Mouse (Mus musculus): ENCODE measurements at regions not wholly inside any gene's neighbourhood (a gene's known extent, or its start where the extent isn't known, plus 50 kb on each side); places are given as distances from the start of the nearest gene placed in this dataset.

DNA sequence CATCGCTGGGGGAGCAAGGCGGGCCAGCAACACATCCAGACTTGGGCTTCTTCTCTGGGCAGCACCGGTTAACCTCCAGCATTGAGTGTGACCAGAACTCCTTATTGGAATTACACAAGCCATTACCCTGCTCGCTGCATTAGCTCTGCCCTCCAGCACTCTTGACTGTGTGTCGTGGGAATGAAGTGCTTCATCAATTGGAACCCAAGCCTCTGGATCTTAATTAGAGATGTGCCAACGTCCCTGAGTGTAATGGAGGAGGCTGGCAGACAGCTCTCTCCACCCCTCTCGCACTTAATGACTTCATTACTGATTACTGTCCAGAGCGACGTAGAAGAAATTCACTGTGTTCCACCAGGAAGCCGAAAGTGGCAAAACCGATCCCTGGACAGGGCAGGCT lies 240.6 kb downstream of the Cdh26 start:
- no peaks in the 10 kb centered on the region for H3K4me1 ChIP-seq (ENCODE audit: control insufficient read depth, insufficient read depth, low read length)
- H3K9me3 ChIP-seq (ENCODE audit: control insufficient read depth, low read length) = no peaks in the 10 kb centered on the region
- no peak for TF ChIP-seq POLR2A (IDR thresholded peaks at IDR 0.05; ENCODE audit: borderline replicate concordance, extremely low read depth, insufficient read depth, insufficient read length)
- no peak overlapping the region for H3K9ac ChIP-seq (ENCODE audit: low read depth, low read length, severe bottlenecking)
- DNase-seq (ENCODE audit: low spot score) (no peak), ATAC-seq (ENCODE audit: low FRiP score, low read depth) (no peak)
- 69% methylated on average over 11 of the region's 11 CpGs for WGBS
- no peaks in the 10 kb centered on the region for H3K27me3 ChIP-seq (ENCODE audit: control insufficient read depth, insufficient read depth, low read length)
- no peaks in the 10 kb centered on the region for H3K36me3 ChIP-seq (ENCODE audit: control insufficient read depth, insufficient read depth, low read length)
- no peak overlapping the region for H3K4me3 ChIP-seq (replicated peaks; ENCODE audit: low read length)
- no peak overlapping the region for H3K4me2 ChIP-seq (replicated peaks; ENCODE audit: low read depth, low read length, severe bottlenecking)
- H3K27ac ChIP-seq (replicated peaks; ENCODE audit: low read depth, low read length) = no peak overlapping the region

DNA sequence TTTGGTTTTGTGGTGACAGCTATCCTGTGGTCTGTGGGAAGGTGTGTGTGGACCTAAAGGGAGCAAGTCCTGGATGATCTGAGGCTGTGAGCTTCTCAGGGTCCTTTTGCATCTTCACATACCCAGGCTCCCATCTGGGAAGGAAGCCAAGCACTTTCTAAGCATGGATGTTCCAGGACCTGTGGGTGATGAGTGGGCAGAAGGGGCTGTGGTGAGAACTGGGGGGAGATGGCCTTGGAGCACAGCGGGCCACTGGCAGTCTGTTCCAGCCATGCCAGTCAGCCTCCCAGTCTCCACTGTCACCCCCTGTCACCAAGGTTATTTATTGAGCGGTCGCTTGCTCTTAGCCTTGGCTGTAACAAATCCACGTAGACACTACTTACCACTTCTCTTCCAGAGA lies 243.3 kb downstream of the Cdh26 start:
- no peaks in the 10 kb centered on the region for H3K4me1 ChIP-seq (ENCODE audit: control insufficient read depth, insufficient read depth, low read length)
- 83% methylated on average over 4 of the region's 4 CpGs for WGBS
- H3K36me3 ChIP-seq (ENCODE audit: control insufficient read depth, insufficient read depth, low read length) = no peaks in the 10 kb centered on the region
- H3K4me2 ChIP-seq (replicated peaks; ENCODE audit: low read depth, low read length, severe bottlenecking) = no peak overlapping the region
- TF ChIP-seq POLR2A (IDR thresholded peaks at IDR 0.05; ENCODE audit: borderline replicate concordance, extremely low read depth, insufficient read depth, insufficient read length) = no peak
- DNase-seq (ENCODE audit: low spot score) = no peak
- H3K9me3 ChIP-seq (ENCODE audit: control insufficient read depth, low read length) = no peaks in the 10 kb centered on the region
- H3K27me3 ChIP-seq (ENCODE audit: control insufficient read depth, insufficient read depth, low read length) = no peaks in the 10 kb centered on the region
- no peak overlapping the region for H3K4me3 ChIP-seq (replicated peaks; ENCODE audit: low read length)
- no peak overlapping the region for H3K27ac ChIP-seq (replicated peaks; ENCODE audit: low read depth, low read length)
- no peak overlapping the region for H3K9ac ChIP-seq (ENCODE audit: low read depth, low read length, severe bottlenecking)
- no peak for ATAC-seq (ENCODE audit: low FRiP score, low read depth)

DNA sequence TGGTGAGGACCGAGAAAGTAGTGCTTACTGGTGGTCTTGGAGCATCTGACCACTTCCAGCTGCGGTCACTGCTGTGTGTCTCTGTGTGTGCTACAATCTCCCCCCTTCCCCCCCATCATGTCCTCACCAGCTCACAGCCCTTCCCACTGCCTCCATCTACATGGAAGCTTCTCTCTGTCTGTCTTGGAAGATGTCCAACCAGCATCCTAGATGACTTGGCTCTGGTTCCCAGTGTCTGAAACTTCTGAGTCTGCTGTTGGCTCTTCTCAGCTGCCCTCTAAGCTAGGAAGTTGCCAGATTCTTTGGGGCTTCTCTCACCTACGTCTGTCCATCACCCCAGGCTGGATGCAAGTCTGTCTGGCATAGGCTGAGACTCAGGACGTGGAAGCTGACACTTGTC lies 244.3 kb downstream of the Cdh26 start:
- Histone ChIP-seq H3K36me3 (ENCODE audit: control insufficient read depth, insufficient read depth, low read length) (no peaks in the 10 kb centered on the region), H3K27ac (replicated peaks; ENCODE audit: low read depth, low read length) (no peak overlapping the region), H3K4me1 (ENCODE audit: control insufficient read depth, insufficient read depth, low read length) (no peaks in the 10 kb centered on the region), H3K9ac (ENCODE audit: low read depth, low read length, severe bottlenecking) (no peak overlapping the region), H3K4me2 (replicated peaks; ENCODE audit: low read depth, low read length, severe bottlenecking) (no peak overlapping the region), H3K27me3 (ENCODE audit: control insufficient read depth, insufficient read depth, low read length) (no peaks in the 10 kb centered on the region), H3K9me3 (ENCODE audit: control insufficient read depth, low read length) (no peaks in the 10 kb centered on the region), H3K4me3 (replicated peaks; ENCODE audit: low read length) (no peak overlapping the region)
- 75% methylated on average over 4 of the region's 4 CpGs for WGBS
- no peak for ATAC-seq (ENCODE audit: low FRiP score, low read depth)
- DNase-seq (ENCODE audit: low spot score) = no peak
- TF ChIP-seq POLR2A (IDR thresholded peaks at IDR 0.05; ENCODE audit: borderline replicate concordance, extremely low read depth, insufficient read depth, insufficient read length) = no peak

DNA sequence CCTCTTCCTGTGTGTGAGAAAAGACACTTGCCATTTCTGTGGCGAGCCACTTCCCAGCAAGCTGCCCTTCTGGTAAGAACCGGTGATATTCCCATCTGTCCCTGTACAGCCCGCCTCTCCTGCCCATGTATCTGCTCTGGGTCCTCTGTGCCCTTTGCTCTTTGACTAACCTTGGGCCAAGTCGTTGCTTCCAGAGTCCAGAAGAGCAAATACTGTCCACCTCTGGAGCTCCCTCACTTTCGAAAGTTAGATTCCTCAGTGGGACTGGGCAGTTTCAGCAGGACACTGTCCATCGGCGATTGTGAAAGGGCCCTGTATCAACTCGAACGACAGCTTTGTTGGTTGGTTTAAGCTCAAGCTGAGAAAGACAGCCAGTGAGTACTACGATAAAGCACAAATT lies 246.6 kb downstream of the Cdh26 start:
- H3K9ac ChIP-seq (ENCODE audit: low read depth, low read length, severe bottlenecking) = no peak overlapping the region
- no peak for TF ChIP-seq POLR2A (IDR thresholded peaks at IDR 0.05; ENCODE audit: borderline replicate concordance, extremely low read depth, insufficient read depth, insufficient read length)
- no peaks in the 10 kb centered on the region for H3K36me3 ChIP-seq (ENCODE audit: control insufficient read depth, insufficient read depth, low read length)
- no peak overlapping the region for H3K4me2 ChIP-seq (replicated peaks; ENCODE audit: low read depth, low read length, severe bottlenecking)
- no peak overlapping the region for H3K27ac ChIP-seq (replicated peaks; ENCODE audit: low read depth, low read length)
- no peak for ATAC-seq (ENCODE audit: low FRiP score, low read depth)
- no peak for DNase-seq (ENCODE audit: low spot score)
- H3K9me3 ChIP-seq (ENCODE audit: control insufficient read depth, low read length) = no peaks in the 10 kb centered on the region
- H3K4me3 ChIP-seq (replicated peaks; ENCODE audit: low read length) = no peak overlapping the region
- H3K27me3 ChIP-seq (ENCODE audit: control insufficient read depth, insufficient read depth, low read length) = no peaks in the 10 kb centered on the region
- 86% methylated on average over 10 of the region's 10 CpGs for WGBS
- H3K4me1 ChIP-seq (ENCODE audit: control insufficient read depth, insufficient read depth, low read length) = peaks cover 3% of the 10 kb centered on the region; the same call in 1 of the 2 replicates

DNA sequence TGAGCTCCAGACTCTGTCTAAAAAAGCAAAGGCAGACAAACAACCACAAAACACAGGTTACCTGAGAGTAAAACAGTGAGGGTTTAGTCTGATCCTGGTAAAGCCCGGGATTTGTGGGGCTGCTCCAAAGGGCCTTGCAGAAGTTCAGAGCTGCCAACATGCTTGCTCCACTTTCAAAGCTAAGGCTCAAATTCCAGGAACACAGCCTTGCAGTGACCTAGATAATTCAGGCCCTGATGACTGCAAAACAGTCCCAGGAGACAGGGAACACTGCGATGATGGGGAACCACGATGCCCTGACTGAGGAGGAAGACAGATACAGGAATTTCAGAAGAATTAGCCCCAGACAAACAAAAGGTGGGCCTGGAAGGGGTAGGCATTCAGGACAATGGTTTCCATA lies 250.0 kb downstream of the Cdh26 start:
- H3K27ac ChIP-seq (replicated peaks; ENCODE audit: low read depth, low read length) = no peak overlapping the region
- H3K9ac ChIP-seq (ENCODE audit: low read depth, low read length, severe bottlenecking) = no peak overlapping the region
- no peaks in the 10 kb centered on the region for H3K36me3 ChIP-seq (ENCODE audit: control insufficient read depth, insufficient read depth, low read length)
- WGBS = 55% methylated on average over 3 of the region's 3 CpGs
- no peak overlapping the region for H3K4me2 ChIP-seq (replicated peaks; ENCODE audit: low read depth, low read length, severe bottlenecking)
- H3K4me1 ChIP-seq (ENCODE audit: control insufficient read depth, insufficient read depth, low read length) = peaks cover 8% of the 10 kb centered on the region
- no peaks in the 10 kb centered on the region for H3K27me3 ChIP-seq (ENCODE audit: control insufficient read depth, insufficient read depth, low read length)
- no peak overlapping the region for H3K4me3 ChIP-seq (replicated peaks; ENCODE audit: low read length)
- TF ChIP-seq POLR2A (IDR thresholded peaks at IDR 0.05; ENCODE audit: borderline replicate concordance, extremely low read depth, insufficient read depth, insufficient read length) = no peak
- ATAC-seq (ENCODE audit: low FRiP score, low read depth) = no peak
- DNase-seq (ENCODE audit: low spot score) = no peak
- no peaks in the 10 kb centered on the region for H3K9me3 ChIP-seq (ENCODE audit: control insufficient read depth, low read length)

Measured in limb, embryonic 14.5 days (tissue).